Mouse (Mus musculus) kidney, embryonic 14.5 days (tissue): Measurements from ENCODE around the gene Adcy9. TPM values are rescaled to one million over a fixed set of nuclear protein-coding genes. Genes with fewer than 3 reads are reported as not detected.

ENCODE experiments used
- ATAC-seq: fragments of 200-750 bp; cut with Nextera tagmentation; 2 replicates; pipeline ENCODE4 v1.8.0; 2017; ENCODE audit warnings: moderate number of reproducible peaks, mild to moderate bottlenecking, moderate TSS enrichment, moderate library complexity; ENCODE audit not compliant: low FRiP score, low TSS enrichment
- H3K27ac ChIP-seq: fragments of 300-500 bp; sonication (generic); 2 replicates; pipeline ENCODE4 v1.5.1; 2014; ENCODE audit warnings: low read depth, mild to moderate bottlenecking, low read length, moderate library complexity, mixed read lengths
- H3K27me3 ChIP-seq: fragments of 300-500 bp; sonication (generic); 2 replicates; pipeline ENCODE4 v1.6.1; 2014; ENCODE audit warnings: mild to moderate bottlenecking, low read length; ENCODE audit not compliant: control insufficient read depth, insufficient read depth
- H3K36me3 ChIP-seq: fragments of 300-500 bp; sonication (generic); 2 replicates; pipeline ENCODE4 v1.6.1; 2014; ENCODE audit warnings: low read length, mixed read lengths; ENCODE audit not compliant: control insufficient read depth, insufficient read depth
- H3K4me1 ChIP-seq: fragments of 300-500 bp; sonication (generic); 2 replicates; pipeline ENCODE4 v1.6.1; 2014; ENCODE audit warnings: low read length, mixed read lengths; ENCODE audit not compliant: control insufficient read depth, insufficient read depth
- H3K4me2 ChIP-seq: fragments of 300-500 bp; sonication (generic); replicated peaks from 2 replicates; pipeline ENCODE4 v1.6.1; 2014; ENCODE audit warnings: low read depth, mild to moderate bottlenecking, low read length
- H3K4me3 ChIP-seq: fragments of 300-500 bp; sonication (generic); 2 replicates; pipeline ENCODE4 v1.5.1; 2014; ENCODE audit warnings: mild to moderate bottlenecking, low read length
- H3K9ac ChIP-seq: fragments of 300-500 bp; sonication (generic); 2 replicates; pipeline ENCODE4 v1.6.1; 2014; ENCODE audit warnings: low read depth, mild to moderate bottlenecking, low read length, moderate library complexity
- H3K9me3 ChIP-seq: fragments of 300-500 bp; sonication (generic); 2 replicates; pipeline ENCODE4 v1.6.1; 2016; ENCODE audit warnings: low read length; ENCODE audit not compliant: control insufficient read depth
- whole genome bisulfite sequencing: fragments of 180-500 bp; shearing (Covaris S2); extraction: QIAGEN DNeasy Blood & Tissue Kit; methylation state at CpG from one replicate; pipeline ENCODE4 v1.1.7; 2014; 5-methylcytosine and 5-hydroxymethylcytosine counted together
- polyA plus RNA-seq: library from polyadenylated mRNA; unstranded; fragments of >200 nt; fragmentation: Nextera tagmentation; extraction: Ambion mirVana; gene quantifications from 2 replicates; pipeline ENCODE4 v1.2.1, GENCODE M21; 2014

Gene Adcy9
- polyA plus RNA-seq, 1 experiment from 2014 or later: 1.3 TPM

DNA sequence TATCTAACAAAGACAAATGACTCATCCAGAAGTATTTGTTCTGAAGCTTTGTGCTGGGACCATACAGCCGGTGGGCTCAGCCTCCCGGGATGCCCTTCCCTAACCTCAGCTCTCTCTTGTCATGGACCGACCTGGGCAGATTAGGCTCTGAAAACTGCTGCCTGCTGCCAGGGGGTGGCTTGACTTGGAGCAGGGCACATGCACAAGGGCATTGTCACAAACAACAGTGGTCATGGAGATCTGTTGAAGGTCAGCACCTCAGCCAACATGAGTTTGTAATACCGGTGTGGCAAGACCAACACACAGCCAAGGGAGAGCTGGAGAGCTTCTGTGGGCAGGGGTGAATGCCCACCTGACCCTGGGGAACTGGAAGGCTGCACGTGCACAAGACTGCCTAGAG is 42.7 kb downstream of the Adcy9 start:
- H3K9ac ChIP-seq: no peak overlapping the region; the same call in 1 of the 2 replicates
- H3K4me3 ChIP-seq: no peak overlapping the region
- no peak for ATAC-seq
- no peak overlapping the region for H3K4me2 ChIP-seq
- 78% methylated on average over 5 of the region's 5 CpGs for WGBS
- H3K27me3 ChIP-seq: no peaks in the 10 kb centered on the region
- H3K27ac ChIP-seq: no peak overlapping the region
- H3K36me3 ChIP-seq: no peaks in the 10 kb centered on the region
- H3K4me1 ChIP-seq: no peaks in the 10 kb centered on the region
- no peaks in the 10 kb centered on the region for H3K9me3 ChIP-seq

DNA sequence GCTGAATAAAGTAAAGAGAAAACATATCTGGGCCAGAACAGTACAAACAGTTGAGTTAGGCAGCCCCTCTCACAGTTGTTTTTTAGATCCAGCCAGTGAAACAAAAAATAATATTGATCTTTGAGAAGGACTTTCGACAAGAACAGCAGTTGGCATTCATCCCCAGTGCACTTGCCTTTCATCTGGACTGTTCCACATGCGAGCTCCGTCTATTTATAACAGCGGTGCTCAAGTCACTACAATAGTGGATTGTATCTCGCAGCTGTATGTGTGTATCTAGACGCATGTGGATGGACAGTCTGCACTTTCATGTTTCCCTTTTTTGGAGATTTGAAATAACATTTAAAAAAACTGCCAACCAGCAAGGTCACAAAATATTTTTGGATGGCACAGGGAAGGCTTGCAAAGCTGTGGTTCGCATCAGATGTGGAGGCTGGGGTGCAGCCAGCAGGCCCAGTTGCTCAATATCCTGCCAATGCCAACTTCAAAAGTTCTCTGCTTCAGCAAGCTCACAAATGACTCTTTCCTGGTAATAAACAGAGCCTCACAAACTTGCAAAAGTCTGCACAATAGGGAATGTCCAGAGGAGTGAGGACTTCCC is 45.4 kb downstream of the Adcy9 start:
- Histone ChIP-seq H3K9ac (no peak overlapping the region), H3K27me3 (no peaks in the 10 kb centered on the region), H3K4me2 (no peak overlapping the region), H3K9me3 (no peaks in the 10 kb centered on the region), H3K27ac (no peak overlapping the region), H3K36me3 (no peaks in the 10 kb centered on the region), H3K4me1 (no peaks in the 10 kb centered on the region), H3K4me3 (no peak overlapping the region)
- 82% methylated on average over 7 of the region's 7 CpGs for WGBS
- ATAC-seq: no peak

DNA sequence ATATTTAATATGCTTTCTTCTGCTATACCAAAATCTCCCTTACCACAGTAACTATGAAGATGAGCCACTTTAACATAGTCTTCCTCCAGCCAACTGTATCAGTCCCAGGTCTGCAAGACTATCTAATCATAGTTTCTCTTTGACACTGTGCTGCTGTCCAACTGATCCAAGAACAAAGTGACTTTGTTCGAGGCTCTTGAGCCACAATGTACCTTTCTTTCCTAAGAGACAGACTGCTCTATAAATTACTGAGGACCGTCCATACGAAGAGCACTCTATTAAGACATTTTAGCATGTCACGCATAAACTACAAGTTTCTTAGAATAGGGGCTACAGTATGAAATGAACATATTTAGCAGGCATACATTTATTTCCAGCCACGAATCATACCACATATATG is 46.0 kb downstream of the Adcy9 start:
- H3K27ac ChIP-seq: no peak overlapping the region
- H3K36me3 ChIP-seq: no peaks in the 10 kb centered on the region
- WGBS: 86% methylated on average over 5 of the region's 5 CpGs
- no peak overlapping the region for H3K4me3 ChIP-seq
- H3K4me1 ChIP-seq: no peaks in the 10 kb centered on the region
- H3K27me3 ChIP-seq: no peaks in the 10 kb centered on the region
- H3K9me3 ChIP-seq: no peaks in the 10 kb centered on the region
- H3K9ac ChIP-seq: no peak overlapping the region
- no peak for ATAC-seq
- H3K4me2 ChIP-seq: no peak overlapping the region

DNA sequence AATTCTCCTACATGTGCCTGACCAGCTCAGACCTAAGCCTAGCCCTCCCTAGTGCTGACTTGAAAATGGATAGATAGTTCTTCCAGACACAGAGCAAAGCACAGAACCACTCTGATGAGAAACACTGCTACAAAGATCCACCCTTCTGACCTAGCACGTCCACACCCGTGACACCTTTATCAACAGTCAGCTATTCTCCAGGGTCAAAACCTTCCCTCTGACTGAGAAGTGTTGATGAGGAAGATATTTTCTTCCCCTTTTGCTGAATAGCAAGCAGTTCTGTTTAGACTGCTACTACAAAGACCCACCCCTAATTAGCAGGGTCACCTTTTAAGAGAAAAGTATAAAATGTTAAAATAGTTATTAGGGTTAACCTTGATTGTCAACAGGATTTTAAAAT is 49.3 kb downstream of the Adcy9 start:
- no peaks in the 10 kb centered on the region for H3K9me3 ChIP-seq
- ATAC-seq: no peak
- 76% methylated on average over 2 of the region's 2 CpGs for WGBS

DNA sequence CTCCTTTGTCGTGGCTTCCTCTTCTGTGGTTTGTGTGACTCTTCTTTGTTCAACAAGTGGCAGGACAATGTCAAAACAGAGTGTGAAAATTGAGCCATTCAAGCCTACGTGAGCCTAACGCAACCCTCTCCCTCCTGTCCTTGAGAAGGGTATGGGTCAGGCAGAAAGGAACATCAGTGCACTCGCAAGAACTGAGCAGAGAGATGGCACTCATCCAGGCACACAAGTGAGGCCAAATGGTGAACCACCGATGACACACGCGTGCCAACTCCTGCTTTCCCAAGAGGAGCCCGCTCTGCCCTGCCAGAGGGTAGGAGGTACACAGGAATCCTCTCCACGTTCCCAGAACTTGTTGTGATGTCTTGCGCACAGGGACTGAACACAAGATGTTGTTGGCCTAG is 50.2 kb downstream of the Adcy9 start:
- no peak for ATAC-seq
- Histone ChIP-seq H3K9me3 (no peaks in the 10 kb centered on the region), H3K27me3 (no peaks in the 10 kb centered on the region), H3K4me1 (peaks cover 9% of the 10 kb centered on the region; the same call in 1 of the 2 replicates), H3K9ac (no peak overlapping the region), H3K4me3 (no peak overlapping the region), H3K36me3 (no peaks in the 10 kb centered on the region), H3K27ac (no peak overlapping the region), H3K4me2 (no peak overlapping the region)
- WGBS: 76% methylated on average over 10 of the region's 10 CpGs

More for the DNA sequence above, 49.3 kb downstream of the Adcy9 start:
- no peak overlapping the region for H3K9ac ChIP-seq
- H3K4me3 ChIP-seq: no peak overlapping the region
- peaks cover 9% of the 10 kb centered on the region; the same call in 1 of the 2 replicates for H3K4me1 ChIP-seq
- no peak overlapping the region for H3K4me2 ChIP-seq
- H3K36me3 ChIP-seq: no peaks in the 10 kb centered on the region
- H3K27me3 ChIP-seq: no peaks in the 10 kb centered on the region
- no peak overlapping the region for H3K27ac ChIP-seq

DNA sequence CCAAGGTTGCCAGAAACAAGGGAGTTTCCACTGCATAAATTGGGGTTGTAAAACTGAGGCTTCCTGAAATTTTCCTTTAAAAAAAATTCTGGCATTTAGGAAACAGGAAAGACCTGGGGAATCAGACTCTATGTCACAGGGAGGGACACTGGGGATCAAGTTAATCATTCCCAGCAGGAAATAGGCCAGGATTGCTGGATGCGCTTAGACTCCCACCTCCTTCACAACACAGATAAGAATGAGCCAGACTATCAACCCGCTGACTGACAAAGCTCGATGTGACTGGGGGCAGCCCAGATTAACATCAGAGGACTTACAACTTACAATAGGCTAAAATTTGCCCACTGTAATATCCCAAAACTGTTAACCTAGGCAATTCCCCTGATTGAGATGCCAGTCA is 52.4 kb downstream of the Adcy9 start:
- 28% methylated on average over 3 of the region's 3 CpGs for WGBS
- ATAC-seq: no peak
- Histone ChIP-seq H3K27me3 (no peaks in the 10 kb centered on the region), H3K36me3 (no peaks in the 10 kb centered on the region), H3K27ac (no peak overlapping the region; the same call in 1 of the 2 replicates), H3K4me1 (peaks cover 13% of the 10 kb centered on the region; the same call in 1 of the 2 replicates), H3K9ac (no peak overlapping the region), H3K4me2 (no peak overlapping the region), H3K9me3 (no peaks in the 10 kb centered on the region), H3K4me3 (no peak overlapping the region)

DNA sequence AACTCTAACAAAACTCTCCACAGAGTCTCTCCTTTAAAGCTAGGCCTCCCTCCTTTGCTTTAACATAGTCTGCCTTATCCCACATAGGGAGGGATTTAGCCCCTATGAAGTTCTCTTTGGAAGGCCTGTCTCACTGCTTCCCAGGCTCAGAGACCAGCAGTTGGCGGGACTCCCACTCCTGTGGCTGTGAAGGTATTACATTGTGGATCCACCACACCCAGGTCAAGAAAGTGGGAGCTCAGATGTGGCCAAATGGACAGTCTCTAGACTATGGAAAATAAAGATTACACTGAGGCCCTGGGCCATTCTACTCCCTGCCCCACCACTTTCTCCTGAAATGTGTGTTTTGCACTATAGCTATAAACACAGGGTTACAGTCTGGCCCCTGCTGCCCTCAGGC is 53.0 kb downstream of the Adcy9 start:
- no peak overlapping the region for H3K9ac ChIP-seq
- H3K4me3 ChIP-seq: no peak overlapping the region
- H3K4me2 ChIP-seq: no peak overlapping the region
- WGBS: 79% methylated on average over 1 of the region's 1 CpGs
- ATAC-seq: no peak
- H3K27ac ChIP-seq: no peak overlapping the region
- H3K4me1 ChIP-seq: peaks cover 13% of the 10 kb centered on the region; the same call in 1 of the 2 replicates
- no peaks in the 10 kb centered on the region for H3K36me3 ChIP-seq
- H3K9me3 ChIP-seq: no peaks in the 10 kb centered on the region
- no peaks in the 10 kb centered on the region for H3K27me3 ChIP-seq

DNA sequence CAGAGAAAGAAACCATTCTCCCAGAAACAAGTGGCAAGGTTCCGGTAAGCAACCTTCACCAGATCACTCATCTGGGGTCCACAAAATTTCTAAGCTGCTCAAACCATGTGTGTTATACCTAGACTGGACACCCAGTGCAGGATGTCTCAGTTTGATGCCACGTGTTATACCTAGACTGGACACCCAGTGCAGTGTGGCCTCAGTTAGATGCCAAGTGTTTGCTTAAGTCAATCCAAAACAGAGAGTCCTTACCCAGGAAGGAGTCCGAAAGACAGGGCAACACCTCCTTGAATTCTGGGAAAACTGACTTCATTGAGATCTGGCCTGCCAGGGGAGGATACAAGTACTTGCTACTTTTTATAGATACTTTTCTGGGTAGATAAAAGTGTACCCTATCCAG is 53.6 kb downstream of the Adcy9 start:
- H3K4me3 ChIP-seq: no peak overlapping the region
- no peak overlapping the region for H3K27ac ChIP-seq
- H3K9ac ChIP-seq: no peak overlapping the region
- no peaks in the 10 kb centered on the region for H3K9me3 ChIP-seq
- H3K4me1 ChIP-seq: peaks cover 13% of the 10 kb centered on the region; the same call in 1 of the 2 replicates
- H3K4me2 ChIP-seq: no peak overlapping the region
- no peaks in the 10 kb centered on the region for H3K27me3 ChIP-seq
- 90% methylated on average over 3 of the region's 3 CpGs for WGBS
- ATAC-seq: no peak
- H3K36me3 ChIP-seq: no peaks in the 10 kb centered on the region

DNA sequence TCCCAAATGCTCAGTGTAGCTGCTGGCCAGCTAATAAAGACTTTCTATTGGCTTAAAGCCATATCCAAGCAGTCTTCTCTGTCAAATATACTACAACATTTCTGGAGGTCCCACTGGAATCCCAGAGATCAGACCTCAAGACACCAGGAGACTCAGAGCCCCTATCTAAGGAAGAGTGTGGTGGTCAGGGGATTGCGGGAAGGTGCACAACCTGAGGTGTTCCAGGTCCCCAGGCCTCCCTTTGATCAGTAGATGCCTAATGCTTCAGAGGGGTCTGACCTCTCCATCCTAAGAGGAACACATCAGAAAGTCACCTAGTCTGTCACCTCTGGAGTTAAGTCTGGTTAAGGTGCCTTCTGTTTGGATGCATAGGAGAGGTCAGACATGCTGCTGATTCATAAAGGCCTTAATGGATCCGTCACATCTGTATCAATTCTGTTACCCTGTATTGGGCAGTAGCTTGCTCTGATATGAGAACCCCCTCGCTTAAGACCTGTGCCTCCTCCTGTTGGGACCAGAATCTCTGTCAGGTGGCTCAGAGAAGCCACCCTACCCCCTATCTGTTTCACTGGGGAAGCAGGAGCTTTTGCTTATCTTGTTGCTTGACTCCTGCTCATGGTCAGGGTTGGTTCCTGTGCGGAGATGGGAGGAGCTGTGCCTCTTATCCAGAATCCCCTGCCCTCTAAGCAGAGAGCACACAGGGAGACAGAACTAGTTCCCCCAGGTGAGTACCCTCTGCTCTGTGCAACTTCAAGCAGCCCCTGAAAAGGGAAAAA is 56.8 kb downstream of the Adcy9 start:
- H3K4me3 ChIP-seq: no peak overlapping the region
- H3K9me3 ChIP-seq: no peaks in the 10 kb centered on the region
- H3K27me3 ChIP-seq: no peaks in the 10 kb centered on the region
- no peak overlapping the region for H3K27ac ChIP-seq
- H3K4me1 ChIP-seq: peaks cover 10% of the 10 kb centered on the region; the same call in 1 of the 2 replicates
- ATAC-seq: no peak
- no peaks in the 10 kb centered on the region for H3K36me3 ChIP-seq
- WGBS: 83% methylated on average over 4 of the region's 4 CpGs
- H3K9ac ChIP-seq: no peak overlapping the region
- no peak overlapping the region for H3K4me2 ChIP-seq
